Mouse (Mus musculus) embryo, embryonic 11 days (tissue): ENCODE data around the gene 4922502D21Rik.

ENCODE experiments used
- DNase-seq: peaks from one replicate; pipeline ENCODE4 v3.0.0-alpha.2; 2015

4922502D21Rik gene

DNA sequence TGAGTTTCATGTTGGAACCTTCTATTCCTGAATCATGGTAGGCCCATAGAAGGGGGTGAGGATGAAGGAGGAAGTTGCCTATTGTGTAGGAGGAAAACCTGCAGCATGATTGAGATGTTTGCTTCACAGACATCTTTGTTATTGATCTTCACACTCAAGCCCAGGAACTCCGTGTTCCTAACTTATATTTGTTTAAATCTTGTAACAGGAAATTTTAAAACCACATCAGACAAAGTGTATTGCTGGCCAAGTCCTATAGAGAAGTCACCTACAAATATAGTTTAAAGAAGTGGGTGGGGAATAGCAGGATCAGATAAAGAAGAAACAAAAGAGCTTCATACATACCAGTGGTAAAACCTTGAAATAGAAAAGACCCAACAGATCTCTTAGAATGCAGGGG lies 27.4 kb downstream of the 4922502D21Rik start:
- no peak for DNase-seq

DNA sequence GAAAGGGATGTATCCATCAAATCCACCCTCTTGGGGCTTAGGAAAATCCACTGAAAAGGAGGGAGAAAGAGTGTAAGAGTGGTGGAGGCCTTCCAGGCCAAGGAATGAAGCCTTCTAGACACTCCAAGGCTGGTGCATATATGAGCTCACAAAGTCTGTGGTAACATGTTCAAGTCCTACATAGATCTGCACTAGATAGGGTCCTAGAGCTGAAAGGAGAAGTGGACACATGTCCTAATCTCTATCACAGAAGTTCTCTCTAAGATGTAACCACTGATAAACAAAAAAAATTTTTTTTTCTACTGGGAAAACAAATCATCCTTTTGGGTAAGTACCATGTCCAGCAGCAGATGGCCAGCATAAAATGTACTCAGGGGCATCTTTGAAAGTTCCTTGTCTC lies 42.9 kb downstream of the 4922502D21Rik start:
- DNase-seq, result no peak

DNA sequence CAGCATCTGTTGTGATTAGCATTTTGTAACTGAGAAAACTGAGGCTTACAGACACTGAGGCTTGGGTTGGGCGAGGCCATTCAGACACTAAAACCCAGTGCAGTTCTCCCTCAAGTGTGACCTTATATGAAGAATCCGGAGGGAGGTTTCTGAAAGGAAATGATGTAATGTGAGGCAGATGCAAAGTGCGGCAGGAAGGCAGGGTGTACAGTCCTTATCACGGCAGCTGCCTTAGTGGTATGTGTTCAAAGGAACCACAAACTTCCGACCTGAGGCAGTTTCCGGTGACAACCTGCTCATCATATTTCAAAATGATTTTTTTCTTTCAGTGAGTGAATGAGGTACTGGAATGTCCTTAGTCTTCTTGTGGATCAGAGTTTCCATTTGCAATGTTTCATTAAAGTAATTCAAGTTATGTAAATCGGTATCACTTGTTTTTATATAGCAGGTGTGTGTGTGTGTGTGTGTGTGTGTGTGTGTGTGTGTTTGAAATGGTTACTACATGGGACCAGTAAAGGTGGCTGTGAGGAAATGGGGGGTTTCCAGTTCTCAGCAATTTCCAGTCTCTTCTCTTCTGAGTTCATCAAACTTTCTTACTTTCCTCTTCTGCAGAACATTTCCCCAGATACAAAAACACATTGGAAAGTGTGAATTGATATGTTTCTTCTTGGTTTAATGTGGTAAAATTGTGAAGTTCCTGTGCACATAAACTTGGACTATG lies 47.1 kb downstream of the 4922502D21Rik start:
- no peak for DNase-seq

DNA sequence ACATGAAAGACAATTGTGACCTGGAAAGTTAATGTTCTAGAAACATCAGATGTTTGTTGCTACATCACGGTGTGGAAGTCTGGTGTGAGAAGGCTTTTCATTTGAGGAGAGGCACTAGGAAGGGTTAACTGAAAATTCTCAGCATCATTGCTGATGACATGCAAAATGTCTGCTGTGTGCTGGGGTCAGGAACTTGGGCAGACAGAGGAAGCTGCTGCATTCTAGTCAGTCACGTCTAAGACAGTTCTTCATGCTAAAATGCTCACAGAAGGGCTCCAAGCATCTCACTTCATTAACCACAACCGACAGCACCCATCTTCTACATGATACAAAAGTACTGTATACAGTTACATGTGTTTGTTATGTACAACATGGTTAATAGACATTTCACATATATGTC lies 48.3 kb downstream of the 4922502D21Rik start:
- DNase-seq, result no peak

DNA sequence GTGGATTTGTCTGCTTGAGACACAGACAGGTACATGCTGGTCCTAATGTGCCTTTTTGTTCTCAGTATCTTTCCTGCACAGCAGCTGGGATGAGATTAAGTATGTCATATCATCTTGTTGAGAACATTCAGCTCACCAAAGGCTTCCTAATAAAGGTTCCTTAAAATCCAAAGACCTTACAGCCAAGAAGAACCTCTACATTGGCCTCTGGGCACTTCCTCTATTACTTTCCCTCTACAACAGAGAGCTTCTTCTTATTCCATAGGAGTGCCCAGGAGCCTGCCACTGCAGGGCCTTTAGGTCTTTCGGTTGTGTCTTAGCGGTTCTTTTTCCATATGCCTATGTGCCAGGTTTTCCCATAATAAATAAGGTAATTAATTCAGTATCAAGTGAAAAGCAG lies 55.1 kb downstream of the 4922502D21Rik start:
- no peak for DNase-seq

DNA sequence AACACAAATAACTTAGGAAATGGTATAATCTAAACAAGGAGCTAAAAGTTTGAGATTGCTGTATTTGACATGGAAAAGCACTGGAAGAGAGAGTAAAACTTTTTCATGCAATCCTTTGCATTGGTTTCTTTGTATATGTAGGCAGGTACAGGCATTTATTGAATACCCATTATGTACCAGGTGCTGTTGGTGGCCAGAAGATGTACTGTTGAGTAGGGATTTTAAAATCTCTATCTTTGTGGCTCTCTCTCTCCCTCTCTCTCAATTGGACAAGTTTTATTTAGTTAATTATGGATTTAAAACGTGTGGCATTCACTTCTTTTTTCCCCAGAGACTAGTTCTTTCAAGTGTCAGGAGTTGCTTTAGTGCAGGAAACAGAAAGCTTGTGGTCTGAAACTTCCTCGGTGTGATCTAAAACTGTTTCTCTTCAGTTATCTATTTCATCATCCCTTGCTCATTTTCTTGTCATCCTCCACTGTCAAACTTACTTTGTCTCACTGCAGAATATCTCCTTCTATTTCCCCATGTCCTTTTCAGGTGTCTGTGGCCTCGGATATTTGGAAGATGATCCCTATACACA lies 55.9 kb downstream of the 4922502D21Rik start:
- DNase-seq, result no peak

DNA sequence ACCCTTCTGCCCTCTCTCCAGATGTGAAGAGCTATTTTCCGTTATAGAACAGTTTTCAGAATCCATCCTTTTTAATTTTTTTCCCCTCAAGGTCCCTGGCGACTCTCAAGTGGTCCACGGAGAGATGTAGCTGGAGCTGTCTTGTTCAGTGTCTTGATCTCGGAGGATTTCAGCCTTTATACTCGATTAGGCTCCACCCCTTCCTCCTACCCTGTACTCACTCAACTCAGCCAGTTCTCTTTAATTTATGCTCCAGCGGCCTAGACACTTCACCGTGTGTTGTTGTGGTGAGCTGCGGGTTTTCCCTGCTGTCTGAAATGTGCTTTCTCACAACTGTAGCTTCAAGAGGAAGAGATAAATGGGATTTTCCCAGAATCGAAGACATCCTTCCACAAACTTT lies 56.4 kb downstream of the 4922502D21Rik start, which contains the start of gene Cd69:
Gene Cd69 (minus strand): TSS at position 217 of the 400 bp plus-strand sequence.
- no peak for DNase-seq

DNA sequence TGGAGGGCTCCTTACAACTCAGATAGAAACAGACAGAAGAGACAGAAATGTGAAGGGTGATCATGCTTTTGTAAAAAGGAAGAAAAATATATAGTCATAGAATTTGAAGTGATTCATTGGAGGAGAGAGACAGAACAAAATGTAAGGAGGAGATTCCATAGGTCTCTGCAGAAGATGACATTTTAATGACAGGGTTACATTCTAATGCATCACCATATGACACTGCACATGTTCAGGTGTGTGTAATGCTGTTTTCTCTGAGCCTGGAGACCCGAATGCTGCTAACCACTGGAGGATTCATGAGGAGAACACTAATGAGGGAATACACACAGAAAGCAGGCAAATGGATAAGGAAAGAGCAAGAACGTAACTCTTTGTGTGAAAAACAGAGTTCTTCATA lies 57.1 kb downstream of the 4922502D21Rik start:
- DNase-seq, result no peak

DNA sequence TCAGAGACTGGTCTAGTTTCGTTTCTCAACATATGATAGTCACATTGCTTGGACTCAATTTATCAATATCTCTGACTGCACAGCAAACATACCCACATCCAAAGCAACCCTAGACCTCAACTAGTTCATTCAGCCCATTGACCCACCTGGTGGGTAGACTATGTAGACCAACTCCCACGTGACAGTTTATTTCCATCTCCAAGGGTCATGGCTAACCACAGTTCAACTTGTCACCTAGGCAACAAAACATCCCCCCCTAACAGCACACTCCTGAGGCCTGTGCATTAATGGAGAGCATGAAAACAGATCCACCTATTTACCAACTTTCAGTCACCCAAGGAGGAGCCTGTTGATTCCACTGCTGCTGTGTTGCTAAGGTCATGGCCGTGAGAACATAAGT lies 57.9 kb downstream of the 4922502D21Rik start:
- DNase-seq, result no peak
